Mouse (Mus musculus) embryo, embryonic 10.5 days (tissue): ENCODE measurements around the gene Chrna3.

Source experiments
- DNase-seq: peaks from one replicate; pipeline ENCODE4 v3.0.0-alpha.2; 2015; ENCODE audit warnings: low spot score

The Chrna3 gene

GRCm38 (mm10) chr9:54995645-54996044 is 30.7 kb downstream of the Chrna3 start:
- no peak for DNase-seq

- DNase-seq, result no peak
These were observed 32.0 kb downstream of the Chrna3 start for GRCm38 (mm10) chr9:54994381-54994780.

- DNase-seq, result no peak
These were observed 36.0 kb downstream of the Chrna3 start for GRCm38 (mm10) chr9:54990362-54990761.

- peak; percentile 31 for DNase-seq
These were observed 44.0 kb downstream of the Chrna3 start for GRCm38 (mm10) chr9:54982401-54982800.

- peak; percentile 75 for DNase-seq
These were observed 44.8 kb downstream of the Chrna3 start for GRCm38 (mm10) chr9:54981291-54982191.

GRCm38 (mm10) chr9:54980674-54981073 is 45.7 kb downstream of the Chrna3 start, which contains the start of gene Chrna5:
Gene Chrna5, plus strand, starts transcription at chr9:54980880.
- no peak for DNase-seq

- no peak for DNase-seq
These were observed 56.3 kb downstream of the Chrna3 start for GRCm38 (mm10) chr9:54969972-54970637.

- DNase-seq, result no peak
These were observed 62.7 kb downstream of the Chrna3 start for GRCm38 (mm10) chr9:54963669-54964068.

GRCm38 (mm10) chr9:54961059-54961458 is 65.3 kb downstream of the Chrna3 start:
- DNase-seq, result no peak
